Mouse (Mus musculus) midbrain, embryonic 12.5 days (tissue): Measurements from ENCODE around the gene Ddx39b. TPM values are rescaled to one million over a fixed set of nuclear protein-coding genes. Genes with fewer than 3 reads are reported as not detected.

Experiments used
- ATAC-seq: fragments of 200-750 bp; cut with Nextera tagmentation; 2 replicates; pipeline ENCODE4 v1.8.0; 2017; ENCODE audit warnings: low read depth, moderate TSS enrichment, moderate library complexity; ENCODE audit not compliant: low FRiP score
- H3K27ac ChIP-seq: fragments of 300-500 bp; sonication (generic); replicated peaks from 2 replicates; pipeline ENCODE4 v1.5.1; 2016; ENCODE audit warnings: mild to moderate bottlenecking
- H3K27me3 ChIP-seq: fragments of 300-500 bp; sonication (generic); 2 replicates; pipeline ENCODE4 v1.6.1; 2016; ENCODE audit warnings: mild to moderate bottlenecking
- H3K36me3 ChIP-seq: fragments of 300-500 bp; sonication (generic); 2 replicates; pipeline ENCODE4 v1.6.1; 2016
- H3K4me1 ChIP-seq: fragments of 300-500 bp; sonication (generic); 2 replicates; pipeline ENCODE4 v1.6.1; 2016
- H3K4me2 ChIP-seq: fragments of 300-500 bp; sonication (generic); replicated peaks from 2 replicates; pipeline ENCODE4 v1.6.1; 2016; ENCODE audit warnings: mild to moderate bottlenecking, moderate library complexity
- H3K4me3 ChIP-seq: fragments of 300-500 bp; sonication (generic); 2 replicates; pipeline ENCODE4 v1.5.1; 2016; ENCODE audit warnings: mild to moderate bottlenecking
- H3K9ac ChIP-seq: fragments of 300-500 bp; sonication (generic); replicated peaks from 2 replicates; pipeline ENCODE4 v1.6.1; 2016; ENCODE audit warnings: mild to moderate bottlenecking, moderate library complexity
- H3K9me3 ChIP-seq: fragments of 300-500 bp; sonication (generic); 2 replicates; pipeline ENCODE4 v1.6.1; 2016; ENCODE audit warnings: mild to moderate bottlenecking
- WGBS: fragments of 180-500 bp; shearing (Covaris S2); methylation state at CpG from one replicate; pipeline ENCODE4 v1.1.7; 2016; 5-methylcytosine and 5-hydroxymethylcytosine counted together
- polyA plus RNA-seq: library from polyadenylated mRNA; unstranded; fragments of >200 nt; fragmentation: Nextera tagmentation; extraction: Ambion mirVana; gene quantifications from 2 replicates; pipeline ENCODE4 v1.2.1, GENCODE M21; 2016

The Ddx39b gene
- 565 and 579 TPM in 2 replicates for polyA plus RNA-seq

DNA sequence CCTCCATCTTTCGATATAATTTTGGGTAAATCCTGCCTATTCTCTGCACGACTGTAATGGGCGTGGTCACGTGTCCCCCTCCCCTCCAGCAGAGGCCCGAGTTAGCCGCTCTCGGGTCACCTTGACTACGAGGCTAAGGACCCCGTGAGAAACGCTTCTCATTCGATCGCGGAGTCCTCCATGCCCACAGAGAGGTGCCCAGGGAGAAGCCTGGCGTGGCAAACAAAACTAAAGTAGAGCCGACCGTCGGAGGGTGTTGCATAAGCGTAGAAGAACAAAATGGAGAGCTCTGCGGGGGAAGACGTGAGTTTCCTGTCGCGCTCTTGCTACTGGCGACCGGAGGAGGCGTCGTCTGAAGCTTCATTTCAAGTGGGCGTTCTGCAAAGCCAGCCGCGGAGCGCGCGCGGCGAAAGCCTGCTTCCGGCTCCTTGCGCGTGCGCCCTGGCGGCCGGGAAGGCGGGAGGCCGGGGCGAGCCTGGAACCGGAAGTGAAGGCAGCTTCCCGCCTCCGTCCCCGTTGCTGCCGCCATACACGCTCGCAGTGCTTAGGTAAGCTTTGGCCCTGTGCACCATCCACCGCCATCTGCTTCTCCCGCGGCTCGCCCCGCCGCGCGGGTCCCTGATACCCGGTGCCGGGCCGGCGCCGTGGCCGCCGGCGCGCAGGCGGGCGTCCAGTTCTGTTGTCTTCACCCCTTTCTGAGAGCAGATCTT, at the start of gene Ddx39b:
TSS of gene Ddx39b (plus strand) at position 442 of the 710 bp plus-strand sequence.
- Histone ChIP-seq H3K27me3 (no peaks in the 10 kb centered on the region), H3K27ac (peak within 1 kb of the TSS; percentile 98), H3K4me1 (peaks cover 49% of the 10 kb centered on the region), H3K36me3 (peaks cover 36% of the 10 kb centered on the region), H3K4me2 (peak within 1 kb of the TSS; percentile 89), H3K4me3 (peak within 1 kb of the TSS; percentile 97), H3K9me3 (no peaks in the 10 kb centered on the region), H3K9ac (peak within 1 kb of the TSS; percentile 100)
- WGBS: under 1% methylated on average over 61 of the region's 69 CpGs
- peak; percentile 90 for ATAC-seq

DNA sequence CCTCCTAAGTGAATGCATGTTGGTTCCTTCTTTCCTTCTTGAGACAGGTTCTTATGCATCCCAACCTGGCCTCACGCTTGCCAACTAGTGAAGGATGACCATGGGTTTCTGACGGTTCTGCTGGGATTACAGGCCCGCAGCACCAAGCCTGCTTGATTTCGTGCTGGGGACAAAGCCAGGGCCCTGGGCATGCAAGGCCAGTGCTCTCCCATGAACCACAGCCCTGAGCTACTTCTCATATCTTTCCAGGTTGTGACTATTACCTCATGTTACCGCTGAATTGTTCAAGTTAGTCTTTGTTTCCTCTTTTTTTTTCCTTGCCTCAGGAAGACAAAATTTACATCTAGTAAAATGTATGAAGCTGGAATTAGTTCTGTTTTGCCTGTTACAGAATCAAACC, 48.6 kb upstream of the Ddx39b start:
- no peak overlapping the region for H3K4me3 ChIP-seq
- H3K27me3 ChIP-seq: peaks cover 36% of the 10 kb centered on the region
- 82% methylated on average over 5 of the region's 5 CpGs for WGBS

DNA sequence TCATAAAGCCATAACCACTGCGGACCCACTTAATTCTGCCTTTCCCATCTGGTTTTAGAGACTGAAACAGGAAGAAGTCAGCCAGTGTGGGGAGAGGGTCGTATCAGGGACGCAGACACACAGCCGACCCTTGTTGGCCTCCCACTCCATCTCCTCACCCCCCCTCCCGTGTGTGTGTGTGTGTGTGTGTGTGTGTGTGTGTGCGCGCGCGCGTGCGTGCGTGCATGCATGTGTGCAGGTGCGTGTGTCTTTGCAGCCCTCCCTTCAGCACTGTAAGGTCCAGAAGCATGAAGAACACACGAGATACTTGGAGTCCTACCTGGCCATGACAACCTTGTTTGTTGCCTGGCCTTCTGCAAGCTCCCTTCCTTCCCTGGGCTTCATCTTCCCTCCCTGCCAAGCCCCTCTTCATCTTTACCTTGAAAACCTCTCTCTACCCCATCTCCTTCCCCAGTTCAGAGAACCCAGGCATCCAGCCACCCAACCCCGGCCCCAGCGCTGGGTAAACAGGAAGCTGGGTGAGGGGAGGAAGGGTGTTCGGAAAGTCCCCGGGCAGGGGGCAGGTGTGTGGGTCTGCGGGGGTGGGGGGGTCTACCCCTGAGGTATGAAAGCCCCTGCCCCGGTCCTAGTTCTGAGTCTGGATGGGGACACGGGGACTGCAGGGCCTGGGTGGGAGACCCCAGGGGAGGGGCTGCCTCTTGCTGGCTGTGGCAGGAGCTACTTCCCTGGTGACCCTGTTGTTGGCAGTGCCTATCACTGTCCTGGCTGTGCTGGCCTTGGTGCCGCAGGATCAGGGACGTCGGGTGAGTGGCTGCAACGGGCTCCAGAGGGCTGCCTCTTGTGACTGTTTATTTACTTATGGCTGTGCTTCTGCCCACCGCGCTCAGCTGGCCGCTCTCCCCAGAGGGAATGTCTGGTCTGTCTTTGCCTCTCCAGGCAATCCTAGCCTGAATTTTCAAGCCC, 47.4 kb upstream of the Ddx39b start, which contains the start of gene Ltb:
TSS of gene Ltb (plus strand) at position 559 of the 963 bp plus-strand sequence.
- Histone ChIP-seq H3K36me3 (no peaks in the 10 kb centered on the region), H3K4me3 (peak within 1 kb of the TSS; percentile 40), H3K4me2 (peak within 1 kb of the TSS; percentile 70), H3K27me3 (peaks cover 39% of the 10 kb centered on the region), H3K27ac (no peak within 1 kb of the TSS), H3K9ac (no peak within 1 kb of the TSS), H3K9me3 (no peaks in the 10 kb centered on the region), H3K4me1 (peaks cover 11% of the 10 kb centered on the region)
- WGBS: 74% methylated on average over 28 of the region's 28 CpGs
- no peak for ATAC-seq

More for the DNA sequence above, 48.6 kb upstream of the Ddx39b start:
- no peaks in the 10 kb centered on the region for H3K9me3 ChIP-seq
- no peak for ATAC-seq
- H3K4me2 ChIP-seq: no peak overlapping the region
- no peaks in the 10 kb centered on the region for H3K36me3 ChIP-seq
- H3K4me1 ChIP-seq: peaks cover 11% of the 10 kb centered on the region
- H3K27ac ChIP-seq: no peak overlapping the region
- H3K9ac ChIP-seq: no peak overlapping the region

DNA sequence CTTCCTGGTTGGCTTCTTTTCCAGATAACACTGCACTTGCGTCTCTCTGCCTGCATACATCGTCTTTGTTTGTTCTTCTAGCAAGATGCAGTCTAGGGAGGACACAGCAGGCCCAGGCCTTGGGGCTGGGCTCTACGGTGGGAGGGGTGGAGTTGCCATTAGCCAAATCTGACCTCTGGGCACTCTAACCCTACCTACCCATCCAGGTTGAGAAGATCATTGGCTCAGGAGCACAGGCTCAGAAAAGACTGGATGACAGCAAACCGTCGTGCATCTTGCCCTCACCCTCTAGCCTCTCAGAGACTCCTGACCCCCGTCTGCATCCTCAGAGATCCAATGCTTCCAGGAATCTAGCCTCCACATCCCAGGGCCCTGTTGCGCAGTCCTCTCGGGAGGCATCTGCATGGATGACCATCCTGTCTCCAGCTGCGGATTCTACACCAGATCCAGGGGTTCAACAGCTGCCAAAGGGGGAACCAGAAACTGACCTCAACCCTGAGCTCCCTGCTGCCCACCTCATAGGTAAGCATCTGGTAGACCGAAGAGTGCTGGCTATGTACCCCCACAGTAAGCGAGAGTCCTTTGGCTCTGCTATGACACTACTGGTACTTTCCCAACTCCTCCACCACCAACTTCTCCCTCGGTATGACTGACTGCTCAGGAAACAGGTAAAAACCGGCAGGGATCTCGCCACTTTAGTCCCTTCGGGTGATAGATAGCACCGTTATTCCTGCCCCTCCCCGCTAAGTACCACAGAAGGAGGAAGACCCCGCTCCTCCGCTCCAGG, 46.5 kb upstream of the Ddx39b start:
- Histone ChIP-seq H3K36me3 (no peaks in the 10 kb centered on the region), H3K4me2 (peak overlapping the region; percentile 70), H3K27ac (no peak overlapping the region), H3K4me1 (peaks cover 11% of the 10 kb centered on the region), H3K27me3 (peaks cover 40% of the 10 kb centered on the region), H3K9ac (peak overlapping the region; percentile 40; the same call in 1 of the 2 replicates), H3K4me3 (peak overlapping the region; percentile 40), H3K9me3 (no peaks in the 10 kb centered on the region)
- WGBS: 45% methylated on average over 19 of the region's 19 CpGs
- ATAC-seq: 0 out of 2 replicates have a peak, but pooled peaks have one; percentile 27

DNA sequence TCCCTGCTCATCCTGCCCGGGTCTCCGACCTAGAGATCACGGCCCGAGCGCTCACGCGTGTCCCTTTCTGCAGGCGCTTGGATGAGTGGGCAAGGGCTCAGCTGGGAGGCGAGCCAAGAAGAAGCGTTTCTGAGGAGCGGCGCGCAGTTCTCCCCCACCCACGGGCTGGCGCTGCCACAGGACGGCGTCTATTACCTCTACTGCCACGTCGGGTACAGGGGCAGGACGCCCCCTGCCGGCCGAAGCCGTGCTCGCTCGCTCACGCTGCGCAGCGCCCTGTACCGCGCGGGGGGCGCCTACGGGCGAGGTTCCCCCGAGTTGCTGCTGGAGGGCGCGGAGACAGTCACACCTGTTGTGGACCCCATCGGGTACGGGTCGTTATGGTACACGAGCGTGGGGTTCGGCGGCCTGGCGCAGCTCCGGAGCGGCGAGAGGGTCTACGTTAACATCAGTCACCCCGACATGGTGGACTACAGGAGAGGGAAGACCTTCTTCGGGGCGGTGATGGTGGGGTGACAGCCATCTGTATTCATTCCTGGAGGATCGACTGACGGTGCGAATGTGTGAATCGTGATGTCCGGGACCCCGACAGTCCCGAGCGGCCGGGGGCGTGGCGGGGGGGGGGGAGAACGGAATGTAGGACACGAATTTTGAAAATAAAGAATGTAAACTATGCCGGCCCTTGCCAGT, 45.8 kb upstream of the Ddx39b start:
- Histone ChIP-seq H3K4me2 (peak overlapping the region; percentile 70), H3K4me3 (peak overlapping the region; percentile 40), H3K27ac (no peak overlapping the region), H3K36me3 (no peaks in the 10 kb centered on the region), H3K27me3 (peaks cover 48% of the 10 kb centered on the region), H3K9ac (peak overlapping the region; percentile 40; the same call in 1 of the 2 replicates), H3K4me1 (peaks cover 11% of the 10 kb centered on the region), H3K9me3 (no peaks in the 10 kb centered on the region)
- WGBS: 2% methylated on average over 65 of the region's 66 CpGs
- ATAC-seq: 0 out of 2 replicates have a peak, but pooled peaks have one; percentile 69

DNA sequence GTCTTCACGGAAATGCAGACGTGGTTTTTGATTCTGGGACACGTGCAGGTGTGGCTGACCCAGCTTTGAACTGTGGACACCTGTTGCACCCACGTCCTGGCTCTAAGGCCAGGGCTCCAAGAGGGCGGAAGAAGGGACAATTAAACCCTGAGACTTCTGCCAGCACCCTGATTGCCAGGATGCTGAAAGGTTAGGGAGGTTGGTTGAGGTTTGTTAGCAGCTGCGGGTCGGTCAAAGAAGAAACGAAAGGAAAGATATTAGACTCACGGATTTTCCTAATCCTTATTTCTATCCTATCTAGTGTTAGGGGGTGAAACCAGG, 45.3 kb upstream of the Ddx39b start:
- H3K4me2 ChIP-seq: peak overlapping the region; percentile 70
- no peak overlapping the region for H3K27ac ChIP-seq
- ATAC-seq: no peak
- H3K27me3 ChIP-seq: peaks cover 53% of the 10 kb centered on the region
- H3K36me3 ChIP-seq: no peaks in the 10 kb centered on the region
- peak overlapping the region; percentile 40 for H3K4me3 ChIP-seq
- 29% methylated on average over 9 of the region's 9 CpGs for WGBS
- peaks cover 11% of the 10 kb centered on the region for H3K4me1 ChIP-seq
- no peaks in the 10 kb centered on the region for H3K9me3 ChIP-seq
- no peak overlapping the region for H3K9ac ChIP-seq

DNA sequence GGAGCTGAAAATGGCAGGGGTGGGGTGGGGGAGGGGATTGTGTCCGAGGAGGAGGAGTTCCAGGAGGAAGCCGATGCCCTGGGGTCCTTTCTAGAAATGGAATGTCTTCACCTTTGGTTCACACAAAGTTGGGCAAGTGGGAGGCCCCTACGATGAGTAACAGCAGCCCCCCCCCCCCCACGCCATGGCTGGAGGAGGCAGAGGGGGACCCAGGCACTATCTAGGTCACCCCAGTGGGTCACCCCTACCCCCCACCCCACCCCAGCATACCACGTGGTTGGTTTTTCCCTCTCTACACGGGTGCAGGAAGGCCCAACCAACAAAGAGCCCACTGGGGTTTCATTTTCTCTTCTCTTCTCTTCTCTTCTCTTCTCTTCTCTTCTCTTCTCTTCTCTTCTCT, 44.4 kb upstream of the Ddx39b start:
- Histone ChIP-seq H3K36me3 (no peaks in the 10 kb centered on the region), H3K27me3 (peaks cover 61% of the 10 kb centered on the region), H3K4me3 (no peak overlapping the region), H3K9me3 (no peaks in the 10 kb centered on the region), H3K9ac (no peak overlapping the region), H3K4me2 (no peak overlapping the region), H3K27ac (no peak overlapping the region), H3K4me1 (peaks cover 11% of the 10 kb centered on the region)
- WGBS: 59% methylated on average over 6 of the region's 6 CpGs
- no peak for ATAC-seq

DNA sequence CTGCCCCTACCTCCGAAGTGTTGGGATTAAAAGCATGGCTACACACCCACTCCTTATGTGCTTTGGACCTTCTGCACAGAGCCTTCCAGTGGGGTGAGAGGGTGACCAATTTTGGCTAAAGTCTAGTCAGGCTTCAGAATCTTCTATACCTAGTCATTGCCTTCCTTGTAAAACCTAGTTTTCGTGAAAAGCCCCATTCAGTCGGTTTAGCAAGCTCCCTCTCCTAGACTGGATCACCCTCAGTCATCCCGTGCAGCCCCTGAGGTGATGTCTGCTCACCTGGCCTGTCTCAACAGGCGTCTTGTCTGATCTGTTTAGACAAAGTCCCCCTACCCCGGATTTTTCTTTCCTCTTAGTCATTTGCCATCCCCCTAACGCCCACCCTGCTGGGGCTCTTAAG, 43.5 kb upstream of the Ddx39b start:
- Histone ChIP-seq H3K36me3 (no peaks in the 10 kb centered on the region), H3K4me1 (peaks cover 11% of the 10 kb centered on the region), H3K27me3 (peaks cover 69% of the 10 kb centered on the region), H3K9me3 (no peaks in the 10 kb centered on the region), H3K4me3 (no peak overlapping the region), H3K27ac (no peak overlapping the region), H3K9ac (no peak overlapping the region), H3K4me2 (no peak overlapping the region)
- 64% methylated on average over 7 of the region's 7 CpGs for WGBS
- no peak for ATAC-seq

DNA sequence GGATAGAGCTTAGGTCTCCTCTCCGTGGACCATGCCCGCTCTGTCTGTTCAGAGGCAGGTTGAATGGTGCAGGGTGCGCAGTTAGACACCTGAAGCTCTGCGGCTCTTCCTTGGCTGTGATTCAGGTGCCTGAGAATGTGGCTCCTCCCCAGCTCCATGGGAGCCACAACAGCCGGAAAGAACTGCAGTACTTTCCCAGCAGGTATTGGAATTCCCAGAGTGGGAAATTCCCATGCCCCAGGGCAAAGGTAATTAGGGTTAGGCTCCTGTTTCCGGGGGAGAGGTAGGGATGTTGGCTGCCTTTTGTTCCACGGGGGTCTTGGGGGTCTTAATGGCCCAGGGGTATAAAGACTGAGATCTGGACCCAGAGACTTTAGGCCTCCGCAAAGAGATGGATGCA, 42.6 kb upstream of the Ddx39b start:
- H3K4me3 ChIP-seq: no peak overlapping the region
- peaks cover 77% of the 10 kb centered on the region for H3K27me3 ChIP-seq
- H3K36me3 ChIP-seq: no peaks in the 10 kb centered on the region
- WGBS: 36% methylated on average over 8 of the region's 8 CpGs
- no peak for ATAC-seq
- H3K9ac ChIP-seq: no peak overlapping the region
- H3K9me3 ChIP-seq: no peaks in the 10 kb centered on the region
- peaks cover 11% of the 10 kb centered on the region for H3K4me1 ChIP-seq
- H3K27ac ChIP-seq: no peak overlapping the region
- no peak overlapping the region for H3K4me2 ChIP-seq

DNA sequence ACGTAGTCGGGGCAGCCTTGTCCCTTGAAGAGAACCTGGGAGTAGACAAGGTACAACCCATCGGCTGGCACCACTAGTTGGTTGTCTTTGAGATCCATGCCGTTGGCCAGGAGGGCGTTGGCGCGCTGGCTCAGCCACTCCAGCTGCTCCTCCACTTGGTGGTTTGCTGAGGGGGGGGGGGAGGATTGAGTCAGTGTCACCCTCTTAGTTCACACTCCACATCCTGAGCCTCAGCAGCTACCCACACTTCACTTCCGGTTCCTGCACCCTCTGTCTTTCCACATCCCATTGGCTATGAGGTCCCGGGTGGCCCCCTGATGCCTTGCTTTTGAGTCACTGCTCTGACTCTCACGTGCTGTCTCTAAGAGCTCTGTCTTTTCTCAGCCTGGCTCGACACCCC, 41.1 kb upstream of the Ddx39b start:
- no peak for ATAC-seq
- Histone ChIP-seq H3K4me1 (peaks cover 11% of the 10 kb centered on the region), H3K9me3 (no peaks in the 10 kb centered on the region), H3K27me3 (peaks cover 77% of the 10 kb centered on the region), H3K4me2 (no peak overlapping the region), H3K9ac (no peak overlapping the region), H3K4me3 (no peak overlapping the region), H3K27ac (no peak overlapping the region), H3K36me3 (no peaks in the 10 kb centered on the region)
- WGBS: 94% methylated on average over 11 of the region's 11 CpGs

DNA sequence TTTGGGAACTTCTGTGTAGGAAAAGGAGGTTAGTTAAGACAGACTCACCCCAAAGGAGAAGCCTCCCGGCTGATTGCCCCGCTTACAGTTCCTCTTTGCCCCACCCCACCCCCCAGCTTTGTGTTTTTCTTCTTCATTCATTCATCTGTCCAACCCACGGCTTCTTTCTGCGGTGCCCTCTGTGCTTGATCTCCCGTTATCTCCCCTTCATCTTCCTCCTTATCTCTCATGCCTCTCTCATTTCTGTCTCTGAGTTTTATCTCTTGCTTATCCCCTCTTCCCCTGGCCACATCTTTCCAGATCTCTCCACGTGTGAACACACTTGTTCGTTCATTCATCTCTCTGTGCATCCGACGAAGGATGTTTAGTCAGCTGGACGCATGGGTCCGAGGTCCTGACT, 40.4 kb upstream of the Ddx39b start:
- 82% methylated on average over 11 of the region's 11 CpGs for WGBS
- Histone ChIP-seq H3K9ac (no peak overlapping the region), H3K27ac (no peak overlapping the region), H3K27me3 (peaks cover 71% of the 10 kb centered on the region), H3K36me3 (no peaks in the 10 kb centered on the region), H3K4me2 (no peak overlapping the region), H3K4me1 (peaks cover 4% of the 10 kb centered on the region), H3K9me3 (no peaks in the 10 kb centered on the region), H3K4me3 (no peak overlapping the region)
- ATAC-seq: no peak
